Mouse (Mus musculus) forebrain, embryonic 11.5 days (tissue): ENCODE measurements around the gene Cox14. TPM values are rescaled to one million over a fixed set of nuclear protein-coding genes. Genes with fewer than 3 reads are reported as not detected.

Source experiments
- ATAC-seq: fragments of 200-750 bp; cut with Nextera tagmentation; replicated peaks from 2 replicates; pipeline ENCODE4 v1.8.0; 2017; ENCODE audit warnings: moderate TSS enrichment; ENCODE audit not compliant: low FRiP score
- DNase-seq: peaks from one replicate; pipeline ENCODE4 v3.0.0-alpha.2; 2017; ENCODE audit warnings: low spot score
- H3K27ac ChIP-seq: fragments of 300-500 bp; sonication (generic); 2 replicates; pipeline ENCODE4 v1.5.1; 2014; ENCODE audit warnings: low read depth, low read length
- H3K27me3 ChIP-seq: fragments of 300-500 bp; sonication (generic); 2 replicates; pipeline ENCODE4 v1.6.1; 2014; ENCODE audit warnings: mild to moderate bottlenecking, low read length, mixed read lengths; ENCODE audit not compliant: control insufficient read depth, insufficient read depth
- H3K36me3 ChIP-seq: fragments of 300-500 bp; sonication (generic); 2 replicates; pipeline ENCODE4 v1.6.1; 2014; ENCODE audit warnings: mild to moderate bottlenecking, low read length, moderate library complexity, mixed read lengths; ENCODE audit not compliant: control insufficient read depth, insufficient read depth
- H3K4me1 ChIP-seq: fragments of 300-500 bp; sonication (generic); replicated peaks from 2 replicates; pipeline ENCODE4 v1.6.1; 2014; ENCODE audit warnings: low read length, mixed read lengths; ENCODE audit not compliant: control insufficient read depth, insufficient read depth
- H3K4me2 ChIP-seq: fragments of 300-500 bp; sonication (generic); 2 replicates; pipeline ENCODE4 v1.6.1; 2014; ENCODE audit warnings: low read depth, mild to moderate bottlenecking, low read length, moderate library complexity, mixed read lengths; ENCODE audit not compliant: severe bottlenecking
- H3K4me3 ChIP-seq: fragments of 300-500 bp; sonication (generic); 2 replicates; pipeline ENCODE4 v1.5.1; 2014; ENCODE audit warnings: low read depth, low read length
- H3K9ac ChIP-seq: fragments of 300-500 bp; sonication (generic); 2 replicates; pipeline ENCODE4 v1.6.1; 2014; ENCODE audit warnings: low read length
- H3K9me3 ChIP-seq: fragments of 300-500 bp; sonication (generic); 2 replicates; pipeline ENCODE4 v1.6.1; 2016; ENCODE audit warnings: low read length, mixed read lengths; ENCODE audit not compliant: control insufficient read depth
- whole genome bisulfite sequencing: fragments of 180-500 bp; shearing (Covaris S2); extraction: QIAGEN DNeasy Blood & Tissue Kit; methylation state at CpG from one replicate; pipeline ENCODE4 v1.1.7; 2014; 5-methylcytosine and 5-hydroxymethylcytosine counted together
- polyA plus RNA-seq: library from polyadenylated mRNA; unstranded; fragments of >200 nt; fragmentation: Nextera tagmentation; extraction: Ambion mirVana; gene quantifications from 2 replicates; pipeline ENCODE4 v1.2.1, GENCODE M21; 2014

Cox14 gene
- 140 and 154 TPM in 2 replicates for polyA plus RNA-seq

- WGBS: under 1% methylated on average over 68 of the region's 68 CpGs
- ATAC-seq (peak; percentile 95), DNase-seq (peak; percentile 96)
- H3K27me3 ChIP-seq: no peaks in the 10 kb centered on the region
- peaks cover 8% of the 10 kb centered on the region; the same call in 1 of the 2 replicates for H3K4me1 ChIP-seq
- H3K9ac ChIP-seq: peak within 1 kb of the TSS; percentile 88
- peak within 1 kb of the TSS; percentile 62 for H3K27ac ChIP-seq
- H3K4me2 ChIP-seq: peak within 1 kb of the TSS; percentile 80
- H3K36me3 ChIP-seq: peaks cover 3% of the 10 kb centered on the region; the same call in 1 of the 2 replicates
- H3K4me3 ChIP-seq: peak within 1 kb of the TSS; percentile 77
- no peaks in the 10 kb centered on the region for H3K9me3 ChIP-seq
Measured at GRCm38 (mm10) chr15:99725341-99726155, at the start of gene Cox14. TSS of gene Cox14 (plus strand) at chr15:99725618.

GRCm38 (mm10) chr15:99677089-99677488 is 48.3 kb upstream of the Cox14 start:
- H3K9me3 ChIP-seq: no peaks in the 10 kb centered on the region
- 0 out of 2 replicates have a peak overlapping the region, but pooled peaks have one; percentile 25 for H3K27ac ChIP-seq
- ATAC-seq: peak; percentile 44
- no peak overlapping the region for H3K4me3 ChIP-seq
- WGBS: 26% methylated on average over 8 of the region's 8 CpGs
- H3K9ac ChIP-seq: no peak overlapping the region
- no peaks in the 10 kb centered on the region for H3K4me1 ChIP-seq
- H3K36me3 ChIP-seq: no peaks in the 10 kb centered on the region
- no peak overlapping the region for H3K4me2 ChIP-seq
- peaks cover 2% of the 10 kb centered on the region; the same call in 1 of the 2 replicates for H3K27me3 ChIP-seq
- no peak for DNase-seq

DNA sequence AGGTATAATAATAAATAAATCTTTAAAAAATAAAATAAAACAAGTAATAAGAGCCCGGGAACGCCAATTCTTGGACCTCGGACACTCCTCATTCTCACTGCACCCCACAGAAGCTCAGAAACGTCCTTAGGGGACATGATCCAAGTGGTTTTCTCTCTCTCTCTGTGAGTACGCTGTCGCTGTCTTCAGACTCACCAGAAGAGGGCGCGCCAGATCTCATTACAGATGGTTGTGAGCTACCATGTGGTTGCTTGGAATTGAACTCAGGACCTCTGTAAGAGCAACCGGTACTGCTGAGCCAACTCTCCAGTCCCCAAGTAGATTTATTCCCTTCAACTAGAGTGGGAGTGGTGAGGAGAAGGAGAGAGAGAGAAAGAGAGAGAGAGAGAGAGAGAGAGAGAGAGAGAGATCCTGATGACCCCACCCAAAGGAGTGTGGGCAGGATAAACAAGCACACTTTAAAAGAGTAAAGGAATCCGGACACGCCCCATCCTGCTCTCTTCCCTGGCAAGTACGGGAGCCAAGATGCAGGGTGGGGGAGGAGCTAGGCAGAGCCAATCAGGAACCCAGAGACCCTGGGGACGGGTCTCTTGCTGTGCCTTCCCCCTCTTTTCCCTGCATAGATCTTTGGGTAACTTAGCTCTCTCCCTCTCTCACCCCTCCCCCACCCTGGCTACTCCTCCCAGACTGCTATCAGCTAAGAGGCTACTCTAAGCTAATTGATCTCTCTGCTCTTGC is 47.2 kb upstream of the Cox14 start:
- peak; percentile 73 for DNase-seq
- Histone ChIP-seq H3K27me3 (no peaks in the 10 kb centered on the region), H3K27ac (no peak overlapping the region), H3K4me1 (no peaks in the 10 kb centered on the region), H3K36me3 (no peaks in the 10 kb centered on the region), H3K4me2 (no peak overlapping the region), H3K4me3 (no peak overlapping the region), H3K9ac (no peak overlapping the region), H3K9me3 (no peaks in the 10 kb centered on the region)
- 13% methylated on average over 13 of the region's 13 CpGs for WGBS
- no peak for ATAC-seq

- H3K27me3 ChIP-seq: no peaks in the 10 kb centered on the region
- H3K4me1 ChIP-seq: no peaks in the 10 kb centered on the region
- H3K27ac ChIP-seq: no peak overlapping the region
- 70% methylated on average over 7 of the region's 7 CpGs for WGBS
- H3K4me3 ChIP-seq: no peak overlapping the region
- H3K36me3 ChIP-seq: no peaks in the 10 kb centered on the region
- DNase-seq (no peak), ATAC-seq (no peak)
- H3K4me2 ChIP-seq: no peak overlapping the region
- no peak overlapping the region for H3K9ac ChIP-seq
- no peaks in the 10 kb centered on the region for H3K9me3 ChIP-seq
Measured at GRCm38 (mm10) chr15:99679008-99679407, 46.4 kb upstream of the Cox14 start.

DNA sequence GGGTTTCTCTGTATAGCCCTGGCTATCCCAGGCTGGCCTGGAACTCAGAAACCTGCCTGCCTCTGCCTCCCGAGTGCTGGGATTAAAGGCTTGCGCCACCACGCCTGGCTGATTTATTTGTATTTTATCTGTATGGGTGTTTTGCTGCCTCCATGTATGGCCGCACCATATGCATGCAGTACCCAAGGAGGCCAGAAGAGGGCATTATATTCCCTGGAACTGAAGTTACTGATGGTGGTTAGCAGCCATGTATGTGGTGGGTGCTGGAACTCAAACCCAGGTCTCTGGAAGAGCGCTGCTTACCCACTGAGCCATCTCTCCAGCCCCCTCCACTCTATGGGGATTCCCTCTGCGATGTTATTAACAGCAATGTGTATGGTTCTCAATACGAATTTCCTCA is 42.5 kb upstream of the Cox14 start:
- H3K9me3 ChIP-seq: no peaks in the 10 kb centered on the region
- no peaks in the 10 kb centered on the region for H3K27me3 ChIP-seq
- H3K27ac ChIP-seq: no peak overlapping the region
- 92% methylated on average over 7 of the region's 7 CpGs for WGBS
- no peaks in the 10 kb centered on the region for H3K36me3 ChIP-seq
- no peak overlapping the region for H3K4me3 ChIP-seq
- ATAC-seq: no peak
- H3K4me2 ChIP-seq: no peak overlapping the region
- DNase-seq: no peak
- H3K4me1 ChIP-seq: no peaks in the 10 kb centered on the region
- no peak overlapping the region for H3K9ac ChIP-seq

- no peak for ATAC-seq
- no peak overlapping the region for H3K4me2 ChIP-seq
Measured at GRCm38 (mm10) chr15:99684156-99684555, 41.3 kb upstream of the Cox14 start.

DNA sequence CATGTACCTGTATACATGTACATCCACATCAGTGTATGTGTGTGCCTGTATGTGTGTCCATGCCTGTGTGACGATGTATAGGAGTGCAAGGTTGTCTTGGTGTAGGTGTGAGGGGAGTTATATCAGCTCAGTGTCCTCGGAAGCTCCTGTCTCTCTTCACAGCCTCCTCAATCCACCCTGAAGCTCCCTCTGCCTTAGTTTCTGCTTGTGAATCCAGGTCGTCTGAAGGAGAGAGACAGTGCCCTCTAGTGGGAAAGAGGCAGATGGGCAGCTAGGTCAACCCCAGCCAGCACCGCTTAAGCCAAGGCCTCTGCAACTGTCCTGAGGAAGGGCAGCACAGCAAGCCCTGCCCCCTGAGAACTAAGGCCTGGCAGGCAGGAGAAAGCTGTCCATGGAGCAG is 36.7 kb upstream of the Cox14 start:
- no peaks in the 10 kb centered on the region for H3K36me3 ChIP-seq
- WGBS: 8% methylated on average over 4 of the region's 4 CpGs
- DNase-seq: peak; percentile 80

More at GRCm38 (mm10) chr15:99684156-99684555, 41.3 kb upstream of the Cox14 start:
- H3K9me3 ChIP-seq: no peaks in the 10 kb centered on the region
- no peak overlapping the region for H3K4me3 ChIP-seq
- 88% methylated on average over 5 of the region's 5 CpGs for WGBS
- H3K27me3 ChIP-seq: no peaks in the 10 kb centered on the region
- no peak overlapping the region for H3K27ac ChIP-seq
- DNase-seq: no peak
- no peaks in the 10 kb centered on the region for H3K36me3 ChIP-seq
- no peak overlapping the region for H3K9ac ChIP-seq
- H3K4me1 ChIP-seq: no peaks in the 10 kb centered on the region

GRCm38 (mm10) chr15:99690924-99691323 is 34.5 kb upstream of the Cox14 start:
- DNase-seq: no peak

More for the DNA sequence above, 36.7 kb upstream of the Cox14 start:
- Histone ChIP-seq H3K9ac (no peak overlapping the region), H3K27me3 (no peaks in the 10 kb centered on the region), H3K4me3 (no peak overlapping the region), H3K4me1 (peaks cover 2% of the 10 kb centered on the region; the same call in 1 of the 2 replicates), H3K4me2 (no peak overlapping the region), H3K9me3 (no peaks in the 10 kb centered on the region), H3K27ac (no peak overlapping the region)
- peak; percentile 44; the same call in 1 of the 2 replicates for ATAC-seq

More at GRCm38 (mm10) chr15:99690924-99691323, 34.5 kb upstream of the Cox14 start:
- ATAC-seq: no peak
- H3K27ac ChIP-seq: no peak overlapping the region
- H3K4me1 ChIP-seq: peaks cover 2% of the 10 kb centered on the region; the same call in 1 of the 2 replicates
- H3K4me3 ChIP-seq: no peak overlapping the region
- no peaks in the 10 kb centered on the region for H3K27me3 ChIP-seq
- no peak overlapping the region for H3K9ac ChIP-seq
- H3K36me3 ChIP-seq: no peaks in the 10 kb centered on the region
- H3K4me2 ChIP-seq: no peak overlapping the region
- WGBS: 18% methylated on average over 4 of the region's 4 CpGs
- H3K9me3 ChIP-seq: no peaks in the 10 kb centered on the region
